Mouse (Mus musculus): ENCODE results near the gene Mcam.

DNA sequence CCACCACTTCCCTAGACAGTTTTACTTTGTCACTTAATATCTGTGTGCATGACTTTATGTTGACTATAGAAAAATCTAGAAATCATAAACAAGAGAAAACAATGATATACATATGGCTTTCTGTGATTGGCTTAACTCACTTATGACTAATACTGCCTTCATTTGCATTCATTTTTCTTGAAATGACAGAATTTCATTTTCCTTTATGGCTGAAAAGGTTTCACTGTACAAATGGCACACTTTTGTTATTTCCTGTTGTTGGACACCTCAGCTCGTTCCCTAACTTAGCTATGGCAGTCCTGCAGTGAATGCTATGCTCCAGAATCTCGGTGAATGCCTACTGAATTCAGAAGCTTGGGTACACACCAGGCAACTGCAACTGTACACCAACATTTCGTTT lies 58.0 kb downstream of the Mcam start:
- TF ChIP-seq GATA1 (IDR thresholded peaks at IDR 0.05; ENCODE audit: borderline replicate concordance, low read length), result no peak
- no peak for TF ChIP-seq FLI1 (IDR thresholded peaks at IDR 0.05; ENCODE audit: low read length)

Data from megakaryocyte, embryonic 14.5 days (primary cell).